Comparison of ENCODE assay signal across 31 mouse cellular contexts in genomic region chr14:54959197-54959596, GRCm38 (mm10). TPM values are rescaled to one million over a fixed set of nuclear protein-coding genes. Genes with fewer than 3 reads are reported as not detected.
"Had no signal": no experiment of that assay in that cellular context is flagged by ENCODE, and none has a peak within 500 bp of the region (broad histone marks: within the 10 kb centered on the region; RNA-seq: fewer than 3 reads in every experiment).

No protein-coding gene starts in this region.

- H3K4me3 ChIP-seq: left cerebral cortex, adult 2 months; liver, embryonic 13.5 days had no signal

- H3K4me2 ChIP-seq: liver, embryonic 13.5 days; midbrain, embryonic 11.5 days had no signal

- H3K36me3 ChIP-seq: liver, embryonic 13.5 days had no signal

- H3K9me3 ChIP-seq: liver, embryonic 13.5 days had no signal

- DNase-seq: kidney, postnatal 10 days; kidney, postnatal 36 days; layer of hippocampus, postnatal 36 days; liver, embryonic 13.5 days; lung, adult 2 months; lung, postnatal 14 days; lung, postnatal 4 days; midbrain, embryonic 14.5 days; thymus, adult 18-20 months; thymus, postnatal 36 days had no signal

- H3K27ac ChIP-seq: left cerebral cortex, adult 2 months; liver, embryonic 13.5 days had no signal

- H3K9ac ChIP-seq: liver, embryonic 13.5 days had no signal

- H3K4me1 ChIP-seq: liver, embryonic 13.5 days had no signal

- H3K27me3 ChIP-seq: liver, embryonic 13.5 days had no signal

RNA-seq across cellular contexts. Expression of gene Myh6, which starts 7.5 kb away (rescaled TPM):
- total RNA-seq: liver, adult 2 months; megakaryocyte progenitor cell, adult 5-6 weeks; megakaryocyte-erythroid progenitor cell, adult 5-6 weeks had no signal
- polyA plus RNA-seq: small intestine, adult 2 months had no signal

RNA-seq across cellular contexts. Expression of gene Gm17428, which starts 17.5 kb away (rescaled TPM):
- total RNA-seq: layer of hippocampus, adult 8-10 months; layer of hippocampus, postnatal 10 days; layer of hippocampus, postnatal 36 days; left cerebral cortex, adult 2 months; left cerebral cortex, postnatal 10 days; left cerebral cortex, postnatal 36 days; liver, adult 2 months; megakaryocyte progenitor cell, adult 5-6 weeks; megakaryocyte-erythroid progenitor cell, adult 5-6 weeks; midbrain, postnatal 0 days had no signal
- polyA plus RNA-seq: limb, embryonic 11.5 days; limb, embryonic 14.5 days; liver, adult 2 months; liver, embryonic 13.5 days; liver, embryonic 16.5 days; lung, adult 2 months; lung, embryonic 16.5 days; midbrain, embryonic 11.5 days; midbrain, embryonic 14.5 days; midbrain, postnatal 0 days; neural tube, embryonic 11.5 days; neural tube, embryonic 14.5 days; small intestine, adult 2 months; spleen, adult 2 months; stomach, embryonic 16.5 days; testis, adult 2 months; urinary bladder, adult 2 months had no signal

RNA-seq across cellular contexts. Expression of gene Cmtm5, which starts 23.1 kb away (rescaled TPM):
- total RNA-seq: liver, adult 2 months; megakaryocyte progenitor cell, adult 5-6 weeks; megakaryocyte-erythroid progenitor cell, adult 5-6 weeks had no signal
- polyA plus RNA-seq: liver, adult 2 months; testis, adult 2 months had no signal

RNA-seq across cellular contexts. Expression of gene Il25, which starts 26.7 kb away (rescaled TPM):
- total RNA-seq: layer of hippocampus, postnatal 10 days; layer of hippocampus, postnatal 36 days; left cerebral cortex, adult 2 months; left cerebral cortex, postnatal 10 days; left cerebral cortex, postnatal 36 days; liver, adult 2 months; megakaryocyte progenitor cell, adult 5-6 weeks; megakaryocyte-erythroid progenitor cell, adult 5-6 weeks; midbrain, postnatal 0 days had no signal
- polyA plus RNA-seq: limb, embryonic 11.5 days; liver, adult 2 months; liver, embryonic 13.5 days; liver, embryonic 16.5 days; lung, adult 2 months; lung, embryonic 16.5 days; midbrain, embryonic 11.5 days; midbrain, embryonic 14.5 days; neural tube, embryonic 11.5 days; spleen, adult 2 months; stomach, embryonic 16.5 days; testis, adult 2 months had no signal

RNA-seq across cellular contexts. Expression of gene Efs, which starts 33.3 kb away (rescaled TPM):
- total RNA-seq: megakaryocyte progenitor cell, adult 5-6 weeks; megakaryocyte-erythroid progenitor cell, adult 5-6 weeks had no signal
